Mouse (Mus musculus) ovary, postnatal 36 days (tissue): ENCODE measurements at regions not wholly inside any gene's neighbourhood (a gene's known extent, or its start where the extent isn't known, plus 50 kb on each side); places are given as distances from the start of the nearest gene placed in this dataset.
"Not testable (repeated sequence)": the region's sequence is repeated elsewhere in the genome, so short reads cannot be mapped to it uniquely, and the experiment has no call there.

Experiments
- DNase-seq: peaks from one replicate; pipeline ENCODE4 v3.0.0; 2022; ENCODE audit warnings: low spot score, mixed read lengths

DNA sequence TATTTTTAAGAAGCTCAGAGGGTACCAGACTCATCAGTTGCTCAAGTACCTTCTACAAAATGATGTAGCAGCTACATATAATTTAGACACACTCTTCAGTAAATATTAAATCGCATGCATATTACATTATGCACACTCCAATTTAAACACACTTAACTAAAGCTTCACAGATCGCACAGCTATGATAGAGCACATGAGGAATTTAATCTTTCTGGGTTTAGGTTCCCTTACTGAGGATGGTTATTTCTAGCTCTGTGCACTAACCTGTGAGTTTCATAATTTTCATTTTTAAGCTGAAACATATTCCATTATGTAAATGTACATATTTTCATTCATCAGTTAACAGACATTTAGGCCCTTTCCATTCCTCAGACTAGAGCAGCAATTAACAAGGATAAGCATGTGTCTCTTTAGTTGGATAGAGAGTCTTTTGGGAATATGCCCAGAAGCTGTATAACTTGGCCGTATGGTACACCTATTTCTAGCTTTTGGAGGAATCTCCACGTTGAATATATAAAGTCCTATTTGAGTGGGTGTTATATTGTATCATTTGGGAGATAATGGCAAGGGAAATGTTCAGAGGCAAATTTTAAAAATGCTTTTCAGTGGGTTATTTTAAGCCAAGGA is 694.0 kb downstream of the Trib2 start:
- DNase-seq = no peak

- no peak for DNase-seq
These were observed 701.2 kb downstream of the Trib2 start for GRCm38 (mm10) chr12:15115556-15115955.

DNA sequence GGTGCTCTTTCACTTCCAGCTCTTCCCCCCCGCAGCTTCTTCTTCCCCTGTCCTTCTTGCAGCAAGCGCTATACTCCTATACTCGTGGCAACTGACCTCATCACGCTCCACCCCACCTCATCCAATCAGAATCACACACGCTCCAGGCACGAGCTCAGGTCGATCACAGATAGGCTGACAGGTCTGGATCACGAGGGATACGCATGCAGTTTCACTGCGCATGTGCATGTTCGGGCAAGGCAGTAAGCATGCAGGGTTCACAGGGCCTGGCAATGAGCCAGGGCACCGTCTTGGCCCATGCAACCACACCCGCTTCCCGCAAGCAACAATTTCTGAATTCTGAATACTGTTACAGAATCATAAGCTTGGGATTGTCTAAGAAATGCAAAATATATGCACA is 701.9 kb downstream of the Trib2 start:
- DNase-seq = no peak

GRCm38 (mm10) chr12:15111049-15111448 is 705.7 kb downstream of the Trib2 start:
- no peak for DNase-seq

DNA sequence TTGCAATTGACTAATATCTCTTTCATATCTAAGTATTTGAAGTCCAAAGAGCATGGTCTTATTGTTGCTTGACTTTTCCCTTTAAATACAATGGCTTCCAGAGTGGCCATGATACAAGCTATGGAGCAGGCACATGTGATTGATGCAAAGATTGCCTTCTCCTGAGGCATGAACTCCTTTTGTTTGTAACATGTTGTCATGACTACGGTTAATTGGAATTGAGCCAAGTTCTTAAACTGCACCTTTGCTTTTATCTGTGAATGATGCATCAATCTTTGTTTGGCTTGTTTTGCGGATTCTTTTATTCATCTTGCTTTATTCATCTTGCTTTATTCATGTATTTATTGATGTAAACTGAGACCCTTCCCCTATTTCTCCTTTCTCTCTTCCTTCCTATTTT is 711.8 kb downstream of the Trib2 start:
- no peak for DNase-seq

- DNase-seq = no peak
These were observed 738.1 kb downstream of the Trib2 start for GRCm38 (mm10) chr12:15078615-15079014.

GRCm38 (mm10) chr12:15064351-15064750 is 752.4 kb downstream of the Trib2 start:
- no peak for DNase-seq

GRCm38 (mm10) chr12:15051387-15051786 is 765.3 kb downstream of the Trib2 start:
- no peak for DNase-seq

- DNase-seq = no peak
These were observed 773.5 kb downstream of the Trib2 start for GRCm38 (mm10) chr12:15043264-15043663.

DNA sequence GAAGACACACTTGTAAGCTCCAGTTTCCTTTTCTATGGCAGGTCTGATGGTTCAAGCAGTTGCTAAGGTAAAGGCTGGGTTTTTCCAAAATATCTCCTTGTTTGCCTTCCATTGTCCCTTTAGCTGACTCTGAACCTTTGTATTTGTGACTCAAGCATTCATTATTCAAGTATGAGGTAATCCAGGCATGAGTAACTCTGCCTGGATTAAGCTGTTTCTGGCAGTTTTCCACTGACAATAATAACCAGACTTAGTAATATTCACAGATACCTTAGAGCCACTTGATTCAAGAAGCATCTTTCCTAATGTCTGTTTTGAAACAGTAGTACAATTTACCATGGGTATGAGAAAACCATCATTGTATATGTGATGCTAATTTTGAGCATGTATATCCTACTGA is 805.6 kb downstream of the Trib2 start:
- DNase-seq = no peak

- DNase-seq = not testable (repeated sequence)
These were observed 814.3 kb downstream of the Trib2 start for GRCm38 (mm10) chr12:15002401-15002800.
